Mouse (Mus musculus) heart, embryonic 14.5 days (tissue): ENCODE results near the gene Rhpn2. TPM values are rescaled to one million over a fixed set of nuclear protein-coding genes. Genes with fewer than 3 reads are reported as not detected.

Experiments used
- ATAC-seq: fragments of 200-750 bp; cut with Nextera tagmentation; 2 replicates; pipeline ENCODE4 v1.8.0; 2017; ENCODE audit warnings: low read depth, moderate TSS enrichment; ENCODE audit not compliant: insufficient number of reproducible peaks, insufficient read depth, low FRiP score
- H3K27ac ChIP-seq, 2 experiments: fragments of 200-500 bp in 1 of 2; fragments of 300-500 bp in 1 of 2; sonication (generic) in 1 of 2; replicated peaks in 1 of 2; 2 replicates each; pipeline ENCODE4 v1.5.1; 2012 to 2014; ENCODE audit warnings: low read depth in 2 of 2, low read length in 2 of 2, control low read depth in 1 of 2, mild to moderate bottlenecking in 1 of 2, mixed read lengths in 1 of 2; ENCODE audit not compliant: control insufficient read depth in 1 of 2, insufficient read depth in 1 of 2
- H3K27me3 ChIP-seq: fragments of 300-500 bp; sonication (generic); 2 replicates; pipeline ENCODE4 v1.6.1; 2014; ENCODE audit warnings: mild to moderate bottlenecking, low read length, control low read depth; ENCODE audit not compliant: control insufficient read depth, insufficient read depth
- H3K36me3 ChIP-seq: fragments of 300-500 bp; sonication (generic); 2 replicates; pipeline ENCODE4 v1.6.1; 2014; ENCODE audit warnings: mild to moderate bottlenecking, control low read depth, low read length, mixed read lengths; ENCODE audit not compliant: control insufficient read depth, insufficient read depth
- H3K4me1 ChIP-seq, 2 experiments: fragments of 200-500 bp in 1 of 2; fragments of 300-500 bp in 1 of 2; sonication (generic) in 1 of 2; 2 replicates each; pipeline ENCODE4 v1.6.1; 2012 to 2014; ENCODE audit warnings: low read length in 2 of 2, control low read depth in 1 of 2, mixed read lengths in 1 of 2; ENCODE audit not compliant: control insufficient read depth in 2 of 2, insufficient read depth in 2 of 2
- H3K4me2 ChIP-seq: fragments of 300-500 bp; sonication (generic); 2 replicates; pipeline ENCODE4 v1.6.1; 2014; ENCODE audit warnings: mild to moderate bottlenecking, low read length
- H3K4me3 ChIP-seq, 2 experiments: fragments of 200-500 bp in 1 of 2; fragments of 300-500 bp in 1 of 2; sonication (generic) in 1 of 2; 2 replicates each; pipeline ENCODE4 v1.5.1; 2012 to 2014; ENCODE audit warnings: low read length in 2 of 2, mild to moderate bottlenecking in 2 of 2, control low read depth in 1 of 2, low read depth in 1 of 2, moderate library complexity in 1 of 2; ENCODE audit not compliant: control insufficient read depth in 1 of 2, insufficient read depth in 1 of 2
- H3K9ac ChIP-seq: fragments of 300-500 bp; sonication (generic); 2 replicates; pipeline ENCODE4 v1.6.1; 2014; ENCODE audit warnings: mild to moderate bottlenecking, low read length
- H3K9me3 ChIP-seq: fragments of 300-500 bp; sonication (generic); 2 replicates; pipeline ENCODE4 v1.6.1; 2016; ENCODE audit warnings: low read length, control low read depth; ENCODE audit not compliant: control insufficient read depth
- WGBS: fragments of 180-500 bp; shearing (Covaris S2); extraction: QIAGEN DNeasy Blood & Tissue Kit; methylation state at CpG from one replicate; pipeline ENCODE4 v1.1.7; 2014; 5-methylcytosine and 5-hydroxymethylcytosine counted together
- polyA plus RNA-seq: library from polyadenylated mRNA; unstranded; fragments of >200 nt; fragmentation: Nextera tagmentation; extraction: Ambion mirVana; gene quantifications from 2 replicates; pipeline ENCODE4 v1.2.1, GENCODE M21; 2014

Rhpn2 gene
- polyA plus RNA-seq, 1 experiment from 2014 or later, result 5.1 TPM

- peaks cover 52% of the 10 kb centered on the region for H3K36me3 ChIP-seq
These were observed 62.7 kb downstream of the Rhpn2 start, which contains the start of the genes Faap24 and Cep89 for GRCm38 (mm10) chr7:35396542-35397168. TSS of gene Faap24 (minus strand) at chr7:35396836. TSS of gene Cep89 (plus strand) at chr7:35397035.

GRCm38 (mm10) chr7:35401169-35401568 lies 67.2 kb downstream of the Rhpn2 start:
- Histone ChIP-seq H3K4me2 (no peak overlapping the region), H3K9ac (no peak overlapping the region), H3K9me3 (no peaks in the 10 kb centered on the region), H3K4me3 (no peak overlapping the region), H3K36me3 (peaks cover 67% of the 10 kb centered on the region), H3K27me3 (no peaks in the 10 kb centered on the region), H3K4me1 (peaks cover 2 to 10% of the 10 kb centered on the region in 2 experiments; a peak in 3 of 4 replicates), H3K27ac (no peak overlapping the region)
- 78% methylated on average over 4 of the region's 4 CpGs for WGBS
- ATAC-seq, result no peak

More at GRCm38 (mm10) chr7:35396542-35397168, 62.7 kb downstream of the Rhpn2 start, which contains the start of the genes Faap24 and Cep89:
- Histone ChIP-seq H3K4me1 (peaks cover 2 to 16% of the 10 kb centered on the region in 2 experiments; a peak in 3 of 4 replicates), H3K27me3 (no peaks in the 10 kb centered on the region), H3K4me3 (peak within 1 kb of the TSS; percentile 59 to 67), H3K9me3 (no peaks in the 10 kb centered on the region), H3K4me2 (peak within 1 kb of the TSS; percentile 85), H3K27ac (no peak within 1 kb of the TSS; a peak in 1 of 4 replicates), H3K9ac (peak within 1 kb of the TSS; percentile 78)
- peak; percentile 96 for ATAC-seq
- WGBS, result under 1% methylated on average over 28 of the region's 28 CpGs

- Histone ChIP-seq H3K27me3 (no peaks in the 10 kb centered on the region), H3K9ac (no peak overlapping the region), H3K4me1 (peaks cover 4 to 5% of the 10 kb centered on the region in 2 experiments; a peak in 3 of 4 replicates), H3K36me3 (peaks cover 70% of the 10 kb centered on the region), H3K27ac (no peak overlapping the region), H3K4me2 (no peak overlapping the region), H3K4me3 (no peak overlapping the region), H3K9me3 (no peaks in the 10 kb centered on the region)
- 51% methylated on average over 5 of the region's 5 CpGs for WGBS
- ATAC-seq, result no peak
These were observed 81.3 kb downstream of the Rhpn2 start for GRCm38 (mm10) chr7:35415226-35415625.

GRCm38 (mm10) chr7:35415801-35416653 lies 82.1 kb downstream of the Rhpn2 start:
- Histone ChIP-seq H3K4me1 (peaks cover 4 to 5% of the 10 kb centered on the region in 2 experiments; a peak in 3 of 4 replicates), H3K4me3 (no peak overlapping the region), H3K9ac (no peak overlapping the region), H3K4me2 (no peak overlapping the region), H3K36me3 (peaks cover 70% of the 10 kb centered on the region), H3K27me3 (no peaks in the 10 kb centered on the region), H3K9me3 (no peaks in the 10 kb centered on the region), H3K27ac (no peak overlapping the region)
- WGBS, result 87% methylated on average over 9 of the region's 9 CpGs
- no peak for ATAC-seq

- Histone ChIP-seq H3K4me1 (peaks cover 4 to 5% of the 10 kb centered on the region in 2 experiments; a peak in 3 of 4 replicates), H3K27ac (no peak overlapping the region), H3K9ac (no peak overlapping the region), H3K27me3 (no peaks in the 10 kb centered on the region), H3K9me3 (no peaks in the 10 kb centered on the region), H3K36me3 (peaks cover 72% of the 10 kb centered on the region), H3K4me3 (no peak overlapping the region), H3K4me2 (no peak overlapping the region)
- no peak for ATAC-seq
- WGBS, result 92% methylated on average over 5 of the region's 5 CpGs
These were observed 82.6 kb downstream of the Rhpn2 start for GRCm38 (mm10) chr7:35416654-35416948.

GRCm38 (mm10) chr7:35423071-35423470 lies 89.1 kb downstream of the Rhpn2 start:
- no peaks in the 10 kb centered on the region for H3K9me3 ChIP-seq
- no peaks in the 10 kb centered on the region for H3K4me1 ChIP-seq
- no peaks in the 10 kb centered on the region for H3K27me3 ChIP-seq
- 85% methylated on average over 10 of the region's 10 CpGs for WGBS
- H3K36me3 ChIP-seq, result peaks cover 83% of the 10 kb centered on the region
- H3K27ac ChIP-seq, result no peak overlapping the region
- H3K4me2 ChIP-seq, result no peak overlapping the region
- no peak overlapping the region for H3K9ac ChIP-seq
- ATAC-seq, result no peak
- no peak overlapping the region for H3K4me3 ChIP-seq

GRCm38 (mm10) chr7:35428146-35428545 lies 94.2 kb downstream of the Rhpn2 start:
- Histone ChIP-seq H3K9ac (no peak overlapping the region), H3K4me3 (no peak overlapping the region), H3K4me2 (no peak overlapping the region), H3K4me1 (no peaks in the 10 kb centered on the region), H3K27me3 (no peaks in the 10 kb centered on the region), H3K9me3 (no peaks in the 10 kb centered on the region), H3K27ac (no peak overlapping the region), H3K36me3 (peaks cover 73% of the 10 kb centered on the region)
- ATAC-seq, result no peak
- 90% methylated on average over 10 of the region's 10 CpGs for WGBS
